Mouse (Mus musculus) kidney, embryonic 16.5 days (tissue): Measurements from ENCODE around the gene Mars. TPM values are rescaled to one million over a fixed set of nuclear protein-coding genes. Genes with fewer than 3 reads are reported as not detected.
A peak's percentile ranks its signal among the peaks of the same experiment; 100 is the strongest.

Experiments used
- ATAC-seq: fragments of 200-750 bp; cut with Nextera tagmentation; 2 replicates; pipeline ENCODE4 v1.8.0; 2017; ENCODE audit warnings: moderate TSS enrichment; ENCODE audit not compliant: low FRiP score, low TSS enrichment
- H3K27ac ChIP-seq: fragments of 300-500 bp; sonication (generic); 2 replicates; pipeline ENCODE4 v1.5.1; 2014; ENCODE audit warnings: low read length
- H3K27me3 ChIP-seq: fragments of 300-500 bp; sonication (generic); 2 replicates; pipeline ENCODE4 v1.6.1; 2014; ENCODE audit warnings: low read length, control low read depth, mixed read lengths; ENCODE audit not compliant: insufficient read depth
- H3K36me3 ChIP-seq: fragments of 300-500 bp; sonication (generic); 2 replicates; pipeline ENCODE4 v1.6.1; 2014; ENCODE audit warnings: low read length, control low read depth, mixed read lengths; ENCODE audit not compliant: insufficient read depth
- H3K4me1 ChIP-seq: fragments of 300-500 bp; sonication (generic); 2 replicates; pipeline ENCODE4 v1.6.1; 2014; ENCODE audit warnings: low read length, control low read depth, mixed read lengths; ENCODE audit not compliant: insufficient read depth
- H3K4me2 ChIP-seq: fragments of 300-500 bp; sonication (generic); replicated peaks from 2 replicates; pipeline ENCODE4 v1.6.1; 2014; ENCODE audit warnings: low read depth, low read length
- H3K4me3 ChIP-seq: fragments of 300-500 bp; sonication (generic); 2 replicates; pipeline ENCODE4 v1.5.1; 2014; ENCODE audit warnings: mild to moderate bottlenecking, low read length
- H3K9ac ChIP-seq: fragments of 300-500 bp; sonication (generic); replicated peaks from 2 replicates; pipeline ENCODE4 v1.6.1; 2014; ENCODE audit warnings: low read length
- H3K9me3 ChIP-seq: fragments of 300-500 bp; sonication (generic); 2 replicates; pipeline ENCODE4 v1.6.1; 2016; ENCODE audit warnings: low read length, control low read depth
- WGBS: fragments of 180-500 bp; shearing (Covaris S2); extraction: QIAGEN DNeasy Blood & Tissue Kit; methylation state at CpG from one replicate; pipeline ENCODE4 v1.1.7; 2014; 5-methylcytosine and 5-hydroxymethylcytosine counted together
- polyA plus RNA-seq: library from polyadenylated mRNA; unstranded; fragments of >200 nt; fragmentation: Nextera tagmentation; extraction: Ambion mirVana; gene quantifications from 2 replicates; pipeline ENCODE4 v1.2.1, GENCODE M21; 2015

Gene Mars
- polyA plus RNA-seq, 1 experiment from 2014 or later = 115 TPM

GRCm38 (mm10) chr10:127295986-127296794 is 15.4 kb downstream of the Mars start:
- H3K4me1 ChIP-seq = peaks cover 16% of the 10 kb centered on the region
- WGBS = 87% methylated on average over 24 of the region's 24 CpGs
- no peak overlapping the region for H3K4me3 ChIP-seq
- H3K36me3 ChIP-seq = peaks cover 61% of the 10 kb centered on the region
- H3K27me3 ChIP-seq = no peaks in the 10 kb centered on the region
- ATAC-seq = no peak
- H3K27ac ChIP-seq = no peak overlapping the region
- H3K9me3 ChIP-seq = no peaks in the 10 kb centered on the region
- H3K4me2 ChIP-seq = no peak overlapping the region
- H3K9ac ChIP-seq = no peak overlapping the region

- Histone ChIP-seq H3K4me2 (no peak overlapping the region), H3K9me3 (no peaks in the 10 kb centered on the region), H3K36me3 (peaks cover 55% of the 10 kb centered on the region), H3K9ac (no peak overlapping the region), H3K27me3 (no peaks in the 10 kb centered on the region), H3K4me1 (peaks cover 16% of the 10 kb centered on the region), H3K4me3 (no peak overlapping the region), H3K27ac (no peak overlapping the region)
- WGBS = 86% methylated on average over 10 of the region's 10 CpGs
- ATAC-seq = no peak
Observed at GRCm38 (mm10) chr10:127294895-127295510, 16.6 kb downstream of the Mars start.

- WGBS = 82% methylated on average over 3 of the region's 3 CpGs
- H3K27ac ChIP-seq = no peak overlapping the region
- no peak for ATAC-seq
Observed at GRCm38 (mm10) chr10:127293590-127294113, 17.9 kb downstream of the Mars start.

DNA sequence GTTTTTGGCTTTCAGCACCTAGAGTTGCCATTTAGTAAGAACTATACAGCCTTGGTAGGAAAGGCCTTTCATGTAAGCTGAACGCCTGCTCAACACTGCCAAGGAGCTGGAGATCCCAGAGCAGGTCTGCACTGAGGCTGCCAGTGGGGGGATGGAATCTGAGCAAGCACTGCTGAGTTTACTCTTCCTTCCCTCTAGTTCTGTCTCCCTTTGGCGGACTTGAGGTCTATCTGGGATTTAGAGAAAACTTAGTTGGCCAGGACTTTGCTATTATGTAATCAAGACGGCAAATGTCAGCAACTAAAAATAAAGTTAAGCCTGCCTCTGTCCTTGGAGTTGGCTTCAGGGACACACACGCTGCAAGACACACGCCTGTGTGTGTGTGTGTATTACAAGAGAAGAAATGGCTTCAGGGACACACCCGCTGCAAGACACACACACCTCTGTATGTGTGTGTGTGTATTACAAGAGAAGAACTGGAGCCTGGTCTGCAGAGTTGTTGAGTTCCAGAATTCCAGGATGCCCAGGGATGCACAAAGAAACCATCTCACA is 18.5 kb downstream of the Mars start:
- no peaks in the 10 kb centered on the region for H3K9me3 ChIP-seq
- no peak overlapping the region for H3K27ac ChIP-seq
- ATAC-seq = no peak
- H3K27me3 ChIP-seq = no peaks in the 10 kb centered on the region
- peaks cover 40% of the 10 kb centered on the region for H3K36me3 ChIP-seq
- peaks cover 26% of the 10 kb centered on the region for H3K4me1 ChIP-seq
- H3K4me2 ChIP-seq = no peak overlapping the region
- H3K4me3 ChIP-seq = no peak overlapping the region
- 86% methylated on average over 6 of the region's 6 CpGs for WGBS
- H3K9ac ChIP-seq = no peak overlapping the region

More at GRCm38 (mm10) chr10:127293590-127294113, 17.9 kb downstream of the Mars start:
- Histone ChIP-seq H3K36me3 (peaks cover 42% of the 10 kb centered on the region), H3K9ac (no peak overlapping the region), H3K4me1 (peaks cover 26% of the 10 kb centered on the region), H3K27me3 (no peaks in the 10 kb centered on the region), H3K9me3 (no peaks in the 10 kb centered on the region), H3K4me3 (no peak overlapping the region), H3K4me2 (no peak overlapping the region)

DNA sequence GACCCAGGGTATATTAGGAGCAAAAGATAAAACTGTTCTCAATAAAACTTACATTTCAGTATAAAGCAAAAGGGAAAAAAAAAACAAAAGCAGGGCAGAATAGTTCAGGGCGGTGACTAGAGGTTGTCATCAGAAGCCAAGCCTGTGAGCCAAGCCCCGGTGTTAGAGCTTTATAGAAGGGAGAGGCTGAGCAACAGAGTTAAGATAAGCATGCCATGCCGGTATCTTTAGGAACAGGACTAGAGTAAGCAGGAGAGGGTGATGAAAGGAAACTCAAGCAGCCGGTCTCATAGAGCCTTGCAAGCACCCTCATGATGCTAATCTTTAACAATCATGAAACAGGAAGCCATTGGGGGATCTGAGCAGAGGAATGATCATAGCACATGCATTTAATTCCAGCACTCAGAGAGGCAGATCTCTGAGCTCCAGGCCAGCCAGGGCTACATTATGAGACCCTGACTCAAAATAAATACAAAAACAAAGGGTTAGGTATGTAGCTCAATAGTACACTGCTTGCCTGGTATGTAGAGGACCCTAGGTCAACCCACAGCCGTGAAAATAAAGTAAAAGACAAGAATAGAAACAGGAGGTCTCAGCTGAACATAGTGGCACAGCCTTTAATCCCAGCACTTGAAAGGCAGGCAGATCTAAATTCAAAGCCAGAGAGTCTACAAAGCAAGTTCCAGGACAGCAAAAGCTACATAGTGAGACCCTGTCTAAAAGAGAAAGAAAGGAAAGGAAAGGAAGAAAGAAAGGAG is 19.5 kb downstream of the Mars start:
- H3K36me3 ChIP-seq = peaks cover 30% of the 10 kb centered on the region
- peaks cover 35% of the 10 kb centered on the region for H3K4me1 ChIP-seq
- no peak overlapping the region for H3K27ac ChIP-seq
- peak overlapping the region; percentile 59 for H3K4me3 ChIP-seq
- no peaks in the 10 kb centered on the region for H3K9me3 ChIP-seq
- ATAC-seq = no peak
- WGBS = 44% methylated on average over 5 of the region's 5 CpGs
- H3K9ac ChIP-seq = peak overlapping the region; percentile 81
- peak overlapping the region; percentile 97 for H3K4me2 ChIP-seq
- no peaks in the 10 kb centered on the region for H3K27me3 ChIP-seq

DNA sequence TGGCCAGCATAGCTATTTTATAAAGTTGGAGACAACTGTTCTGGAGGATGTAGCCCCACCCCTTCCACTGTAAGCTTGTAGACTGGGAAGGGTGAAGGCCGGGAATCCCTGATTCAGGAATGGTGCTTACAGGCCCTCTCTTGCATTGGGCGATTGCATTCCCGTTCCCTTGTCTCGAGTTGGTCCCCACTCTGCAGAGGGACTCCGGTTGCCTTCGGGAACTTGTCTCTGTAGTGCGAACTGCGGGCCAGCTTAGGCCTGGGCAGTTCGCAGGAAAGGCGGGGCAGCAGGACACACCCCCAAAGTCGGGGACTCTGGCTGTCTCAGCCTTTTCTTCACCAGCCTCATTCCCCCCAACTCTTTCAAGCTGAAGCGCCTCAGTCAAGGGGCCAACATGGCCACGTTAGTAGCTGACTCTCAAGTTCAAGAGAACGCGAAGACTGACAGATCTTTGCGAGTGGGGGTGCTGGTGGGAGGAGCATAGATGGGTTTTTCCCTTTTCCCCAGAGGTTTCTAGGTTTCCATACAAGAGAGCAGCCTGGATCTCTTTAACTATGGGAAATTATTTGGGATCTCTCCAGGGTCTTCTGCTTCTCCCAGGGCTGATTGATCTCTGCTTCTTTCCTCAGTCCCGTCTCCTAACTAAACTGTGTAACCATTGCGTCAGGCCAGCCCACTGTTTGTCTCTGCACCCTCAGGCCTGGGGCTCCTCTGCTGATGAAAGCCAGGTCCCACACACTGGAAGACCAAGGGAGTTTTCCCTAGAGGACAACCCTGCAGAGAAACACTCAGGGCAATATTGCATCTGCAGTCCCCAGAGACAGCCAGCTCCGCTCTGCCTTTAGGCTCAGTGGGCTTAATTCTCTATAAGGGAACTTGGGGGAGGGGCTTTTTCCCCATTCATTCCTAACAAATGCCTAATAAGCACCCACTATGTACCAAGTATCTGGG is 20.4 kb downstream of the Mars start:
- WGBS = 4% methylated on average over 19 of the region's 19 CpGs
- peak overlapping the region; percentile 97 for H3K4me2 ChIP-seq
- H3K4me3 ChIP-seq = peak overlapping the region; percentile 59
- H3K4me1 ChIP-seq = peaks cover 44% of the 10 kb centered on the region
- no peaks in the 10 kb centered on the region for H3K27me3 ChIP-seq
- peak overlapping the region; percentile 95 for H3K27ac ChIP-seq
- no peaks in the 10 kb centered on the region for H3K9me3 ChIP-seq
- peak; percentile 43 for ATAC-seq
- peaks cover 31% of the 10 kb centered on the region for H3K36me3 ChIP-seq
- H3K9ac ChIP-seq = peak overlapping the region; percentile 81

DNA sequence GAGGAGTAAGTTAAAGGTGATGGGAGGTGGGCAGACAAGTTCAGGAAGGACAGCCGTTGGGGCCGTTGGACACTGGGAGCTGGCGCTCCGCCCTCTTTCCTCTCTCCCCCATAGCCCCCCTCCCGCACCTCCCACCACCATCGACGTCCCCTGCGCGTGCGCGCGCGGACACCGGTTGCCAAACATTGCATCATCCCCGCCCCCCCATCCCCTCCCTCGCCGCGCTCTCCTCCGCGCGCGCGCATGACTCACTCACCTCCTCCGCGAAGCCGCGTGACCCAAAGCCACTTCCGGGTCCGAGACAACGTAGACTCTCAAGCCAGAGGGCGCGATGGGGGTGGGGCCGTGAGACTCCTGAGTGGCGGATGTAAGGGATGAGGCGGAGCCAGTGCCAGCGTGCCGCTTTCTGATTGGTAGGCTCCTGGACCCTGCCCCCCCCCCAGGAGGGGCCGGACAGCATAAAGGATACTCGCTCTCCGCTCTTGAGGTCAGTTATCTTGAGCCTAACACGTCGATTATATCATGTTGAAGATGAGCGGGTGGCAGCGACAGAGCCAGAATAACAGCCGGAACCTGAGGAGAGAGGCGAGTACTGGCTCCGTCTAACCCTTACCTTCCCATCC is 21.2 kb downstream of the Mars start:
- Histone ChIP-seq H3K4me1 (peaks cover 52% of the 10 kb centered on the region), H3K4me3 (peak overlapping the region; percentile 59), H3K36me3 (peaks cover 34% of the 10 kb centered on the region), H3K9ac (peak overlapping the region; percentile 81), H3K4me2 (peak overlapping the region; percentile 97), H3K27me3 (no peaks in the 10 kb centered on the region), H3K9me3 (no peaks in the 10 kb centered on the region), H3K27ac (peak overlapping the region; percentile 99)
- WGBS = under 1% methylated on average over 47 of the region's 47 CpGs
- peak; percentile 92 for ATAC-seq

DNA sequence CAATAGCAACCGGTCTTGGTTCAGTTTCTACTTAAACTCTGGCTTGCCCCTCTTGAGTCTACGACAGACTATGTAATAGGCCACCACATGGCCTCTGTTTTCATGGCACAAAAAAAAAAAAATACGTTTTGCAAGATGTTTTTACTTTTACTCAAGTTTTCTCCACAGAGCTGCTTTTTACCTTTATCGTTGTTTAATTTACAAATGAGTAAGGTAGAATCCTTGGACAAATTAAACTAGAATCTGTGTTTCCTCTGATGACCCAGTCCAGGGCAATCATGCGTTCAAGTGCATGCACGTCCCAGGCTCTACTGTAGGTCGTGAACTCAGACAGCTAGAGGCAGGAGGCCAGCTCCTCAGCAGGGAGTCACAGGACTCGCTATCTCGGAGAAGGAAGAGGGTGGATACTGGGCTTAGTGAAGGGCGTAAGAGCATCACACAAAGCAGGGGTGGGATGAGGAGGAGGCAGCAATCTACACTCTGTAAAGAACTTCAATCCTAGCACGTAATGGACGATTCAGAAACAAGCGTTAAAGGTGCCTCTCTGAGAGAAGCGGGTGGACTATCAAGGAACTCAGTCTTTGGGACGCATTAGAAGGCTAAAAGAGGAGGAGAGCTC is 21.9 kb downstream of the Mars start:
- H3K27me3 ChIP-seq = no peaks in the 10 kb centered on the region
- H3K9ac ChIP-seq = peak overlapping the region; percentile 72
- H3K4me1 ChIP-seq = peaks cover 52% of the 10 kb centered on the region
- H3K4me2 ChIP-seq = peak overlapping the region; percentile 97
- H3K4me3 ChIP-seq = peak overlapping the region; percentile 59
- H3K27ac ChIP-seq = peak overlapping the region; percentile 99
- no peaks in the 10 kb centered on the region for H3K9me3 ChIP-seq
- H3K36me3 ChIP-seq = peaks cover 34% of the 10 kb centered on the region
- WGBS = 2% methylated on average over 15 of the region's 15 CpGs
- peak; percentile 10; the same call in 1 of the 2 replicates for ATAC-seq
